Mouse (Mus musculus): Measurements from ENCODE around the gene Nav1.

The Nav1 gene

DNA sequence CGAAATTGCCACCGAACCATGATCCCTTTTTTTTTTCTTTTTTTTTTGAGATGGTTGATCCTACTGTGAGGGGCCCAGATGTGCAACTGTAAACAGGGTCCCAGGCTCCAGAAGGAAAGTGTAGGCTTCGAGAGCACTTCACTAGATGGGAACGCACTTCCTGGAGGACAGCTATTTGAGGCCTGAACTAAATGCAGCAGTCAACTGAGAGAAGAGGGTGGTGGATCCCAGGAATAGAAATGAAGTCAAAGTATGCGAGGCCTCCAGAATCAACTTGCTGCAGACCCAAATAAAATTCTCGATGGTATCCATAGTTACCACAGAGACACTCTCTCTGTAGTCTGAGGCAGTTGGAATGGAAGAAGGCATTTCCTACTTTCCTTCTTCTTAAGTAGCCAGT, 168.3 kb downstream of the Nav1 start:
- no peak for DNase-seq (ENCODE audit: low spot score)

DNA sequence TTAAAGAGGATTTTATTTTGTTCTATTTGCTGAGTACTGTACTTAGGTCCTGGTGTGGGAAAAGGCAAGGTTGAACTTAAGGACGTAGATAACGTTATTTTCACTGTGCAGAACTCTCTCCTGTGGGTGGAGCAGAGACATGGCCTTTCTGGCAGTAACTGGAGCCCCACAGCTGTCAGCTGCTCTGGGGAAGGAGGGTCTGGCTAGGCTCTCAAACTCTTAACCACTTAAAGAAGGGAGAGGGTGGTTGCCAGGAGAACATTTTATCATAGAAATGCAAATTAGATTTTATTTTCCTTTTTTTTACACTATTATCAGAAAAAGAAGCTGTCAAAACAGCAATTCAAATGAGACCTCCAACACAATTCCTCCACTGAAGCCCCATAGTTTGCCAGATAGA, 171.3 kb downstream of the Nav1 start:
- no peak for DNase-seq (ENCODE audit: low spot score)

- no peak for DNase-seq (ENCODE audit: low spot score)
Observed at GRCm38 (mm10) chr1:135430669-135431017, 176.5 kb downstream of the Nav1 start.

GRCm38 (mm10) chr1:135429901-135430668, 177.0 kb downstream of the Nav1 start, which contains the start of gene Ipo9:
Gene Ipo9 (minus strand): TSS chr1:135430499.
- DNase-seq (ENCODE audit: low spot score) = peak; percentile 95

DNA sequence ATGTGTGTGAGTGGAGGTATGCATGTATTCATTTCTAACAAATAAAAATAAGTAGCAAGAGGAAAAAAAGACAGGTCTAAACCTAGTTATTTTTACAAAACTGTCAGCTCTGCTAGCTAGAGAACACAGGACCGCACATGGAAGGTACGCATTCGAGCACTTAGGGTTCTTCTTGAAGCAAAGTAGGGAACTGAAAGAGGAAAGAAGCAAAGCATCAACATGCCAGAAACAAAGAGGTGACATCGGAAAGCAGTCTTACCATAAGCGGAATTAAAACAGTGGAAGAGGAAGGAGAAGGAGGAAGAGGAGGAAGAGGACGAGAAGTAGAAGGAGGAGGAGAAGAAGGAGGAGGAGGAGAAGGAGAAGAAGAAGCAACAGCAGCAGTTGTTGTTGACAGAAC, 179.7 kb downstream of the Nav1 start:
- no peak for DNase-seq (ENCODE audit: low spot score)

DNA sequence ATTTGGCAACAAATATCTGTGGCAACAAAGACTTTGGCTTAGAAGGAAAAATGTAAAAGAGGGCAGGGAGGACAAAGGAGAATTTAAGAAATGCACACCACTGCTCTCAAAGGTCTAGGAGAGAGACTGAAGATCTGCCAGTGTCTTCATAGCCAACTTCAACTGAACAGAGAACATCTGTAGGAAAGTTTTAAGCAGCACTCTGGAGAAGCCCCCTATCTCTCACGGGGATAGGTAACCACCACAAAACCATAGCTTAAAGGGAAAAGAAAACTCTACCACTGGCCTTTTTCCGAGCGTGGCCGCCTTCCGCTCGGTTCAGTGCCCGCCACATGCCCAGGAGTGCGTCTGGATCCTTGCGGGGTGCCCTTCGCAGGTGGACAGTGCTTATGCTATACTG, 180.4 kb downstream of the Nav1 start:
- no peak for DNase-seq (ENCODE audit: low spot score)

DNA sequence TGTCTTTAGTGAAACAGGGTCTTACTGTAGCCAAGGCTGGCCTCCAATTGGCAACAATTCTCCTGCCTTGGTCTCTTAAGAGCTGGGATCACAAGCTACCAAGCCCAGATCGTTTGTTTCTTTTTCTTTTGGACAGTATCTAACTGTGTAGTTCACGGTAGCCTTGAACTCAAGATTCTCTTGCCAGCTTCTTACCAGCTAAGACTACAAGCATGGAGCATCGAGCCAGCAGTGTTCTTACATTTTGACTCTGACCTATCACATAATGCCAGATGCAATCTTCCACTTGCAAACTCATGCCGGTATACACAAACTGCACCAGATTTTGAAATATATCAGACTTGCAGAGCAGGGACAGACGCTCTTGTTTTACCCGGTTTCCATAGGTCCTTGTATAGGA, 184.3 kb downstream of the Nav1 start:
- DNase-seq (ENCODE audit: low spot score) = no peak

GRCm38 (mm10) chr1:135413996-135414395, 193.1 kb downstream of the Nav1 start:
- no peak for DNase-seq (ENCODE audit: low spot score)

DNA sequence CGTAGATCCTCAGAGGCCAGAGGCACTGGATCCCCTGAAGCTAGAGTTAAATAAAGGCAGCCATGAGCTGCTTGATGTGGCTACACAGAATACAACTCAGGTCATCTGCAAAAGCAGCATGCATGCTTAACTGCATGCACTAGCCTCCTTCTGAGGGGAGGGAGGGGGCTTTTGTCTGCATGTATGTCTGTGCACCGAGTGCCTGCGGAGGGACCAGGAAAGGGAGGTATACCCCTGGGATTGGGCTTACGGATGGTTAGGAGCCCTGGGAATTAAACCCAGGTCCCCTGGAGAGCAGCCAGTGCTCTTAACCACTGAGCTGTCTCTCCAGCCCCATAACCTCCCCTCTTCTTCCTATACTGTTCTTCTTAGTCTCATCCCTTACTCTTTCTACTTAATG, 195.0 kb downstream of the Nav1 start:
- DNase-seq (ENCODE audit: low spot score) = no peak

DNA sequence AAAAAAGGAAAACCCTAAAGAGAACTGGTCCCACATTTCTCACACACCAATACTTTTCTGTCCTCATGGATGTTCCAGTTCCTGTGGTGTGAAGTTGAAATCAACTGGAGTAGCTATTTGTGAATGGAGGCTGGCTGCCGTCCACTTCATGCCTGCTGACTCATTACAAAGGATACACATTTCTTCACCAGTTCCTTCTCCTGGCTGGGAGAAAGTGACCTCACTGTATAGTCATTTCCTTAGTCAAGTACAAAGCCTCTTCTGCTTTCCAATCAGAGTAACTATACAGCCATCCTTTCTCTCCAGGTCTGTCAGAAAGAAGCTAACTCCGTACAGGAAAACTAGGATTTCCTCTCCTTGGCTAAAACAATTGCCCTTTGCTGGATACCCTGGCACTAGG, 196.1 kb downstream of the Nav1 start:
- no peak for DNase-seq (ENCODE audit: low spot score)

GRCm38 (mm10) chr1:135408973-135409372, 198.1 kb downstream of the Nav1 start:
- DNase-seq (ENCODE audit: low spot score) = no peak

GRCm38 (mm10) chr1:135405356-135405755, 201.7 kb downstream of the Nav1 start:
- DNase-seq (ENCODE audit: low spot score) = no peak

DNA sequence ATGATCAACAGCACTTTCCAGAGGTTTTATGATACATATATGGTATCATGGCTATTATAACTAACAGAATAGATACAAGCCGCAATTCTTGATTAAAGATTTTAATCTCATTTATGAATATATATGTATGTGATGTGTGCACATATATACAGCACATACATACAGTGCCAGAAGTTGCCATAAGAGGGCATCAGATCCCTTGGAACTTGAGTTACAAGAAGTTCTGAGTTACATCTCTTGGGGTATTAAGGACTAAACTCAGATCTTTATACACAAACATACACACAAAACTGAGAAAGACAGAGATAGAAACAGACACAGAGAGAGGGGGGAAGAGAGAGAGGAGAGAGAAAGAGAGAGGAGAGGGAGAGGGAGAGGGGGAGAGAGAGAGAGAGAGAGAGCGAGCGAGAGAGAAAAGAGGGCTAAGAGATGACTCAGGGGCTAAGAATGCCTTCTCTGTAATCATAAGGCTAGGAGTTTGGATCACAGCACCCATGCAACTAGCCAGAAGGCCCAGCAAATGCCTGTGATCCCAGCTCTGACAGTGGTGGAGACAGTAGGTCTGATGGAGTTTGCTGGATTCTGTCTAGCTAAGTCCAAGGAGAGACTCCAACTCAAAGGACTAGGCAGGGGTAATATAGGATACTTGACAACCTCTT, 205.5 kb downstream of the Nav1 start:
- peak; percentile 32 for DNase-seq (ENCODE audit: low spot score)

GRCm38 (mm10) chr1:135399466-135399865, 207.6 kb downstream of the Nav1 start:
- no peak for DNase-seq (ENCODE audit: low spot score)

DNA sequence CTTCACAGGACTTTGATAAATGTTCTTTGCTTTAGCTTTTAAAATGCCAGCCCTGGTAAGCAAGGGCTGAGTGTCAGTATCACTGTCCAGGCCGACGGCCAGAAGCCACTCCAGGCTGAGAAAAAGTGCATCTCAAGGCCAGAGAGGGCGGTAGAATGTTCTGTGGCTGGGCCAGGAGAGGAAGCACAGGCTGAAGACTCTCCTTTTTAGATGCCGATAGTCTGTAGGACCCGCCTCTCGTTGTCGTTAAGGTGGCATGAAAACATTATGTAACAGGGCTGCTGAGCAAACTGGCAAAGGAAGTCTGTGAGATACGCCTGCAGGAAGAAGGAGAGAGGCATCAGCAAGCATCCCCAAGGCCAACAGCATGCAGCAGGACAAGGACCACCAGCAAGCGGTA, 221.9 kb downstream of the Nav1 start:
- DNase-seq (ENCODE audit: low spot score) = no peak

Measured in retina, embryonic 14.5 days (tissue).